Mouse (Mus musculus) adrenal gland, postnatal 36 days (tissue): Measurements from ENCODE around the gene Bcl11a. TPM values are rescaled to one million over a fixed set of nuclear protein-coding genes. Genes with fewer than 3 reads are reported as not detected.

Source experiments
- DNase-seq, 2 experiments: peaks; one replicate each; pipeline ENCODE4 v3.0.0; 2021; ENCODE audit warnings: mixed read lengths in 1 of 2
- total RNA-seq, 2 experiments: library from RNA; stranded (reverse); gene quantifications; 2 replicates each; pipeline ENCODE4 v1.2.3; 2021

The Bcl11a gene
- total RNA-seq, 2 experiments from 2014 or later: 4.9 to 5.4 TPM

DNA sequence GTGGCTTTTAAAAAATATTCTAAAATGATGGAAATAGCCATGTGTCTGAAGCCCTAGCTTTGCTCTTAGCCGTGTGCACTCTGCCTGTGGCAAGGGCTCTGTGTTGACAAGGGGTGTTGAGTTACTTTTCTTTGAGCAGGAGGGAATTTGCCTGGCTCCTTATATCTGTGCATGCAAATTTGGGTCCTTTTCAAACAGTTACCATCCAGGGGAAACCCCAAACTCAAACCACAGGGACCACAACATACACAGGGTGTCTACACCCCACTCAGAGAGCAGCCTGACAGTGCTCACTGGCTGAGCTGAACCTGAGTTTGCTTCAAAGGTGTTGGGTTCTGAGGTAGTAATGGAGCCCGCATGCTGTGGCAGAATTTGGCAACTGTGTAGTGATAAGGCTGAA lies 54.0 kb downstream of the Bcl11a start:
- DNase-seq: no peak

- no peak for DNase-seq
Observed at GRCm38 (mm10) chr11:24132358-24132757, 54.5 kb downstream of the Bcl11a start.

GRCm38 (mm10) chr11:24132853-24133252 lies 55.0 kb downstream of the Bcl11a start:
- no peak for DNase-seq

- DNase-seq: no peak
Observed at GRCm38 (mm10) chr11:24133484-24133883, 55.6 kb downstream of the Bcl11a start.

DNA sequence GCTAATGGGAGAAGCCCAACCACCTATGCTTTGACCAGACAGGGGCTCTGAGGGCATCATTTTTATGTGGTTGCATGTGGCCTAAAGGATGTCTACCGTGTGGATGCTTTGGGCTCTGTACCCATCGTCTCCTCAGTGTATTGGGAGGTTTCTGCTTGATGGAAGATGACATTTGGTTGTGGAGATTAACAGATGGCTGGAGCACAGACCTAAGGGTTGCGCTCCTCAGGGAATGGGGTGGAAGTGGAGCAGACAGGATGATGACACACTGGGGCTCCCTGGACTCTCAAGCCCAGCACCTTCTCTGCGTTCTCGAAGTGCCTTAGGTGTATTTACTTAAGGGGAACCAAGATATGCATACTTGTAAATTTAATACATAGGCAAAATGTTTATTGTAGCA lies 56.1 kb downstream of the Bcl11a start:
- no peak for DNase-seq

DNA sequence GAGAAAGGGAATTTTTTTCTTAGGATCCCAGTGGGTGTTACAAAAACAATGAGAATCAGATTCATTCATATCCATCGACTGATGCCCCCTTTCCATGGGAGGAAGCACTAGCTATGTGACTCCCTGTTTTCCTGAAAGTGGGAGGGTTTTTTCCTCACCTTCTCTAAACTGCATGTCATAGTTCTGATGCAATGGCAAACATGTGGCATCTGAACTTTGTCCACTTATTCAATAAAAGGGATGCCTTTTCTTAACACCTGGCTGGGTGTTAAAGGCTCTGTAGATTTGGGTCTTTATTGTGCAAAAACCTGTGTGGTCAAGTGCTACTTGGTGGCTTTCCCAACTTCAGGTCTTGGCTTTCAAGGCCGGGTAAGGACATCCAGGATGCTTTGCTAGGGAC lies 57.4 kb downstream of the Bcl11a start:
- no peak for DNase-seq

- no peak for DNase-seq
Observed at GRCm38 (mm10) chr11:24136084-24136785, 58.4 kb downstream of the Bcl11a start.

DNA sequence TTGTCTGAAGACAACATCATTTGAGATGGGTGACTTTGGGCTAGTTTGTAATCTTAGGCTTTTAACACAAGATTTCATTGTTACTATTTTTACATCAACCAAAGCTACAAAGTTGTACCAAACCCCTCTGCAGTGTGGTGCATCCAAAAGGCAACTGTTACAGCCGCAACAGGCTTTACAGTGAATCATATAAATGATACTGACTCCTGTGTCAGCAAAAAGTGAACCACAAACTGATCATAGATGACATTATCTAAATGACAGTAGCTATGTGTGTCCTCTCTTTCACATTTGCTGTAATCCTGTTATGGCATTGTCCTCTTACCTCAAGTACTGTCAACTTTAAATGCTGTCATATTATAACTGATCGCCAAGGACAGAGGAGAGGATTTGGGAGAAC lies 60.0 kb downstream of the Bcl11a start:
- DNase-seq: no peak

DNA sequence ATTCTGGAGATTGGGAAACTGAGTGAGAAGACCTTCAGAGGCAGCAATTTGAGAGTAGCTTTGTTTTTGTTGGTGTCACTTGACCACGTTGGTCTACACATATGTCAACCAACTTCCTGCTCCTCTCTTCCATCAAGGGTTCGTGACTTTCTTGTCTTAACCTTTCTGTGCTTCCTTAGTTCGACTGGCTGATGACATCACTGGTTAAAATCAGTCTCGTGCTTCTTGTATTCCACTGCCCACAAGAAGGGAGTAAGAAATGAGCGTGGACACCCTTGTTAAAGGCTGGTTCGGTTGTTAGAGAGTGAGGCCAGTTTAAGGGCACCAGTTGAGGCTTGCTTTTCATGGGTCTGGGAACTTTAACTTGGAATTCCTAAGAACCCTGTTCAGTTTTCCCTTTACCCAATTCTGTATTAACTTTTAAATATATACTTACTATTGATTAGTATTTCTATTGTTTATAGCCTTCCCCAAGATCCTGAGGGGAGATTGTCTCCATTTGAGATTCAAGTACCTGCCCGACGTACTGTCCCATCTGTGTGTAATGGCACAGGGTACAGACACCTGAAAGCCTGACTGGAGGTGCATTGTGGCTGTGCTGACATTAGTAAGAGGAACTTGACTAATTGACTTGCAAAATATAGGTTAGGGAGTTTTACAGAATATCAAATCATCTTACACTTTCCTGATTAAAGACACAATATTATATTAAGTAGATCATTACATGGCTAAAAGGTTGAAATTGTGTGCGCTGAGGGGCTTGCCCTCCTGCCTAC lies 60.9 kb downstream of the Bcl11a start:
- no peak for DNase-seq

DNA sequence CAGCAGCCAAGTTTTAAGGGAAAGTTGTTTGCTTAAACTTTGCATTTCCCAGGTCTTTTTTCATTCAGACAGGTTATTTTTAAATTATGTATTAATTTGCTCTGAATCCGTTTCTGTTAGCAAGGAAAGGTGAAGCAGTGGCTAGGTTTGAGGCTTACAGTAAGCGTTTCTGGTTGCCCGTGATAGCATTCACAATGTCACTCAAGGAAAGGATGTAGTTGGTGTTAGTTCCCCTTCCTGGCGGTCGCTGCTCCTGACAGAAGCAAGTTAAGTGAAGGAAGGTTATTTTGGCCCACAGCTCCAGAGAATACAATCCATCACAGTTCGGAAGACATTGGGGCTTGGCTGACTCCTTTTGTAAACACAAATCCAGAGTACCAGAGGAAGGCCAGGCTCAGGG lies 61.6 kb downstream of the Bcl11a start:
- no peak for DNase-seq

DNA sequence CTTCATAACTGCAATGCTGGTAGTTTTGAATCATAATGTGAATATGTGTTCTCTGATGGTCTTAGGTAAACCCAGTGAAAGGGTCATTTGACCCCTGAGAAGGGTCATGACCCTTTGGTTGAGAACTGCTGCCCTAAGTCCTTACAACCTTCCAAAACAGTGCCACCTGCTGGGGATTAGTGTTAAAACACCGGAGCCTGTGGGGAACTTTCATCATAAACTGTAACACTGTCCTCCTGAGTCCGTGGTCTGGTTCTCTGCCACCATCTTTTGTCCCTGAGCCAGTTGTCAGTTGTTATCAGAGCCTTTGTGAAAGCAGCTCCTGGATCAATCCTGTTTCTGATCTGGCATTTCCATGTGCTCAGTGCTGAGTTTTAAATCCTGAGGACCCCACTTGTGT lies 62.1 kb downstream of the Bcl11a start:
- DNase-seq: no peak

DNA sequence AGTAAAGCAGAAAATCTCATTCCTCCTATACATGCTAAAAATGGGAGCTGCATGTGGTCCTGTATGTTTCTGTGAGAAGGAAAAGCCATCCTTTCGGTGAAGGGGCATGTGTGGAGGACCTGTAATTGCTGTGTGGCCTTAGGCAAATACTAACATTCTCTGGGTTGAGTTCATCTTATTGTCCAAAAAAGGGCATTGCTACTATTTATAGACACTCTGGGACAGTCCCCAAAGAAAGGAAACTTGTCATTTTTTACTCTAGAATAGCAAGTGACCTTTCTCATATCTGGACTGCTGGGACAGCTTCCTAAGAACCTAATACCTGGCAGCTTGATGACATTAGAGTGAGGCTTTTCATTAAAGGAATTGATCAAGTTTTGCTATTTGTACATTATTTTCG lies 63.1 kb downstream of the Bcl11a start:
- no peak for DNase-seq

GRCm38 (mm10) chr11:24141479-24142251 lies 63.8 kb downstream of the Bcl11a start:
- no peak for DNase-seq

DNA sequence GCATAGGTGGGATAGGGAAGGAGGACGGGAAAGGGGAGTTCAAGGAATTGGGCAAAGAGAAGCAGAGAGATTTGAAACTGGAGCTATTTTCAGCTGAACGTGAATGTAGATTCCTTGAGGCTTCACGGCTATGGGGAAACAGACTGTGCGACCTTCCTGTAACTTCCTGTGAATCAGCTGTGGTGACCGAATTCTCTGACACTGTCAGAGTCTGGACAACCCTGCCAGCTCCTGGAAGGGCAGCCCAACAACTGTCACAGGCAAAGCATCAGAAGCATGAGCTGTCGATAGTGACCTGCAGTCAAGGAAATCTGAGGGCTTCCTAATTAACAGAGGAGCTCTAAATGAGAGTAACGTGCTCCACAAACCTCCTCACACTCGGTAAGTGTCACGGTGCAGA lies 64.5 kb downstream of the Bcl11a start:
- DNase-seq: peak; percentile 51 to 71

GRCm38 (mm10) chr11:24144159-24144946 lies 66.5 kb downstream of the Bcl11a start:
- no peak for DNase-seq

DNA sequence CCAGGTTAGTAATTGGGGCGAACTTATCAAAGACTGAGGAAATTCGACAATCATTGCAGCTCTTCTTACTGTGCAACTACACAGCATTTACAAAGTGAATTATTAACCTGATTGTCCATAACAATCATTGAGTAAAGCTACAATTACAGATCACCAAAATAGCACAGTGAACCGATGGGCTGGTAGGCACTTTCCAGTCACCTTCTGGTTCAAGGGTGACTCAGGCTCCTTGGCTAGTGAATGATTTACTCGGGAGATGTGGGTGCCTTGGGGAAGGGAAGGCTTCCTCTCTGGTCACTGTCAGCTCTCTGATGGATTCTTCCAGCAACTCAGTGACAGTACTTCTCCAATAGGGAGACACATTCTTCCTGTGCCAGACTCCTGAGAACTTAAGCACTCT lies 68.2 kb downstream of the Bcl11a start:
- no peak for DNase-seq

DNA sequence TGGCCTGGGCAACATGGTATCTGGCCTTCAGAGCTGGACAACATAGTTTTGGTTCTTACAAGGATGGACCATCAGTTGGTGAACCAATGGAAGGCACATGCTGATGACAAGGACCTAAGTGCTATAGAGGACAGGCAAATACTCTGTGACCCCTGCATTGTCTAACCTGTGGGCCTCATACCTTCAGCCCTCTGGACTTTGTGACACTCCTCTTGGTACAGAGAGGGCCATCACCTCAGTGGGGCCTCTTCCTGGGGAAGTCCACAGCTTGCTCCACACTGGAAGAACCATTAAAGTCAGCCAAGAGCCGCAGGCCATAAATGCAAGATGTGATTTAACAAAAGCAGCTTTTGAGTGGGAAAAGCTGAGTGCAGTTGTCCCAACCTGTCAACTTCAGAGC lies 68.6 kb downstream of the Bcl11a start:
- no peak for DNase-seq

DNA sequence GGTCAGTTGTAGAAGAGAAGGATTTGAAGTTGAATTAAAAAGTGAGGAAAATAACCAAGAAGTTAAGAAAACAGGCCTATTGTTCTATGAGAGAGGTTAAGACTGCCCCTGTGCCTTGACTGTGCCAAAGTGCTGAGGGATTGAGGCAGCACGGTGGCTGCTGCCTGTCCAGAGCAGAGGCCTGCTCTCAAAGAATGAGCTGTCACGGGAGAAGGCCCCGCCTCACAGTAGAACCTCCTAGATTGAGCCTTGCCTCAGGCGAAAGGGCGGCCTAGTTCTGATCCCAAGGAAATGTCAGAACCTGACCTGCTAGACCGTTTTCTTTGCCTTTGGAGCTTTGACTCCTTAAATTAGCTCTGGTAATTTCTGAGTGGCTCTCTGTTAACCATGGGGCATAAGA lies 69.8 kb downstream of the Bcl11a start:
- DNase-seq: no peak

DNA sequence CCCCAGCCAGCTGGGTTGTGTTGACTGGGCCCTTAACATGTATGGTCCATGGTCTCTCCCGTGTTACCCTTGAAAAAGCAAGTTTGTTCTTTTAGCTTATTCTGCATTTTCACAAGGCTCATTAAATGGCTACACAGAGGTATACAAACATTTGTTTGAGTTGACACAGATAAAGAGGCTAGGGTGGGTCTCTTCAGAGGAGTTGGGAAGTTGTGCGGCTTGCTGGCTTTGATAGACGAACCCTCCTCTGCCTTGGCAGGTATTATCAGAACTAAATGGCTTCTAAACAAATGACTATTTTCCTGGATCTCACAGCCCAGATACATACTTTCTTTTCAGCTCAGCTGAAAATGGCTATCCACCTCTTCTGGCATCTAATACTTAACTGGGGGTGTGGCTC lies 70.7 kb downstream of the Bcl11a start:
- no peak for DNase-seq

- peak; percentile 37 to 38 for DNase-seq
Observed at GRCm38 (mm10) chr11:24149462-24150220, 71.8 kb downstream of the Bcl11a start.

DNA sequence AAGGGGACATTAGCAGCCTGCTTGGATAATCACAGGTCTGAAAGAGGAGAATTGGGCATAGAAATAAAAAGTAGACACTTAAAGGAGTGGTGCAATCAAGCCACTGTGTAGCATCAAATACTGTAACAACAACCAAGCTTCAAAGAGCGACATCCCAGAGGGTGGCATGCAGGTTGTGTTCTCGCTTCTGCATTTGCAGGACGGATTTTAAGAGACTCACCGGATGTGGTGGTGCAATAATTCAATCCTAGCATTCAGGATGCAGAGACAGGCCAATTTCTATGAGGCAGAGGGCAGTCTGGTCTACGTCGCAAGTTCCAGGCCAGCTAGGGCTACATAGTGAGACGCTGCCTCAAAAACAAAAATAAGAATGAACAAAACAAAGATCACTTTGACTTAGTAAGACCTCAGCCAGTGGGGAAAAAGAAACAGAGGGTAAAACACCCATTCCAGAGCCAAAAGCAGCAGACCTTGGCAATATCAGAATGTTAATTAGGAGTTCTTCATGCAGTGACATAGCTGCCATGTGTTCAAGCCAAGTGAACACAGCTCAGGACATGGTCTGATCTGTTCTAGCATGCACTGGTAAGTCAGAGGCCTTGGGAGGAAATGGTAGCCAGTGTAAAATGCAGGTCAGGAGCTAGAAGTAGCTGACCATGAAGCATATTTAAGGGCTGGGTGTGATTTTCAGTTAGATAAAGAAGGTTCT lies 74.4 kb downstream of the Bcl11a start:
- DNase-seq: no peak
